Mouse (Mus musculus): ENCODE measurements at regions not wholly inside any gene's neighbourhood (a gene's known extent, or its start where the extent isn't known, plus 50 kb on each side); places are given as distances from the start of the nearest gene placed in this dataset.

- peak; percentile 10 for DNase-seq
Measured at GRCm38 (mm10) chr14:56313969-56314368, 50.9 kb upstream of the Atp12a start.

DNA sequence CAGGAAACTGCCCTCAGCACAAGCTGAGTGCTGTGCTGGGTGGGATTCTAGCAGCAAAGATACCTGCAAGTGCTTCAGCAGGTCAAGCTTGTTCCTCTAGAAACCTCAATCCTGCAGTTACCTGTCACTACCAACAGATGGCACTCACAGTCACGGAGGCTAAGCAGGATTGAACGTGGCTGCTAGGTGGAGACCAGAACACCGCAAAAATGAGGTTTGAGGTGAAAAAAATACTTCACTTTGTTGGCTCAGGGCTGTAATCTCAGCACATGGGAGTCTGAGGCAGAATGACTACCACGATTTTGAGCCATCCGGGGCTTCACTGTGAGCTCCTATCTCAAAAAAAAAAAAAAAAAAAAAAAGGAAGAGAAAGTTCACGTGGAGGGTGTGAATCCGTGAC lies 50.4 kb upstream of the Atp12a start:
- peak; percentile 14 for DNase-seq

Measured in right cerebral cortex, postnatal 4 days (tissue).